In genomic region chr4:40144543-40144942, GRCm38 (mm10) we compare ENCODE assay signal across 8 mouse cellular contexts. TPM values are rescaled to one million over a fixed set of nuclear protein-coding genes. Genes with fewer than 3 reads are reported as not detected.
DNase-seq lines count a peak whose midpoint lies in the region; ATAC-seq and TF ChIP-seq lines count a peak whose summit lies in the region.

No protein-coding gene starts in this region.

- 0 out of 2 replicates have a peak overlapping the region, but pooled peaks have one; percentile 79 for H3K9ac ChIP-seq in intestine, embryonic 14.5 days (ENCODE audit: low read length)

- H3K36me3 ChIP-seq in heart, embryonic 10.5 days: 0 out of 2 replicates have a peak, but pooled peaks cover 3% of the 10 kb centered on the region
- no peaks in the 10 kb centered on the region for H3K36me3 ChIP-seq in intestine, embryonic 14.5 days (ENCODE audit: control insufficient read depth, insufficient read depth, low read length)
- peaks cover 7% of the 10 kb centered on the region for H3K36me3 ChIP-seq in myocyte (ENCODE audit: control insufficient read depth, insufficient read depth)

- peaks cover 57% of the 10 kb centered on the region for H3K79me2 ChIP-seq in myocyte (ENCODE audit: control insufficient read depth, insufficient read depth)

- H3ac ChIP-seq in myocyte (ENCODE audit: control insufficient read depth, insufficient read length): no peak overlapping the region

- DNase-seq in heart, embryonic 10.5 days (ENCODE audit: low spot score): no peak
- no peak for DNase-seq in heart, postnatal 4 days
- peak; percentile 24 for DNase-seq in embryo, embryonic 9.5 days (ENCODE audit: extremely low spot score)
- no peak for DNase-seq in intestine, embryonic 14.5 days (ENCODE audit: low spot score)
- DNase-seq in adrenal gland, adult 8-10 months: no peak
- DNase-seq in lung, postnatal 14 days: no peak
- no peak for DNase-seq in kidney, postnatal 25 days

- H3K4me3 ChIP-seq in heart, embryonic 10.5 days: peak overlapping the region; percentile 88
- peak overlapping the region; percentile 76 for H3K4me3 ChIP-seq in intestine, embryonic 14.5 days (ENCODE audit: low read depth, low read length)
- peak overlapping the region; percentile 54 for H3K4me3 ChIP-seq in myocyte

- H3K4me1 ChIP-seq in heart, embryonic 10.5 days: peaks cover 20% of the 10 kb centered on the region
- peaks cover 15% of the 10 kb centered on the region for H3K4me1 ChIP-seq in intestine, embryonic 14.5 days (replicated peaks; ENCODE audit: control insufficient read depth, insufficient read depth, low read length)

- TF ChIP-seq POLR2A in myocyte (IDR thresholded peaks at IDR 0.05; ENCODE audit: insufficient read length, low read depth): no peak

- no peaks in the 10 kb centered on the region for H3K27me3 ChIP-seq in heart, embryonic 10.5 days (ENCODE audit: insufficient read depth, poor library complexity, severe bottlenecking)
- H3K27me3 ChIP-seq in intestine, embryonic 14.5 days (replicated peaks; ENCODE audit: control insufficient read depth, insufficient read depth, low read length): no peaks in the 10 kb centered on the region
- H3K27me3 ChIP-seq in myocyte (ENCODE audit: control insufficient read depth, insufficient read depth, insufficient read length): no peaks in the 10 kb centered on the region

- peak overlapping the region; percentile 79 for H3K4me2 ChIP-seq in intestine, embryonic 14.5 days (ENCODE audit: low read length)
- H3K4me2 ChIP-seq in myocyte (ENCODE audit: low read depth): peak overlapping the region; percentile 88

- no peak overlapping the region for H3K27ac ChIP-seq in heart, embryonic 10.5 days
- no peak overlapping the region for H3K27ac ChIP-seq in intestine, embryonic 14.5 days (ENCODE audit: low read depth)

- 22% methylated on average over 1 of the region's 1 CpGs for WGBS in heart, embryonic 10.5 days
- 14% methylated on average over 1 of the region's 1 CpGs for WGBS in intestine, embryonic 14.5 days

- no peaks in the 10 kb centered on the region for H3K9me3 ChIP-seq in heart, embryonic 10.5 days
- H3K9me3 ChIP-seq in intestine, embryonic 14.5 days (ENCODE audit: control insufficient read depth, low read length): no peaks in the 10 kb centered on the region

- no peak for ATAC-seq in intestine, embryonic 14.5 days (replicated peaks; ENCODE audit: low FRiP score, low TSS enrichment, low read depth)

TF ChIP-seq in myocyte, 11 proteins besides CTCF, POLR2A, EP300 and RAD21:
- TF ChIP-seq MAX (IDR thresholded peaks at IDR 0.05; ENCODE audit: low read depth): no peak
- TF ChIP-seq USF1 (IDR thresholded peaks at IDR 0.05; ENCODE audit: low read depth): no peak
- TF ChIP-seq MYOG (IDR thresholded peaks at IDR 0.05; ENCODE audit: control insufficient read depth in 1 of 3, insufficient read depth in 1 of 3, insufficient read length in 2 of 3, low read depth in 2 of 3): no peak
- TF ChIP-seq POLR2AphosphoS2 (IDR thresholded peaks at IDR 0.05; ENCODE audit: insufficient read length, low read depth): no peak
- TF ChIP-seq MYOD1 (IDR thresholded peaks at IDR 0.05; ENCODE audit: control insufficient read depth in 1 of 3, insufficient read length in 2 of 3, low read depth in 2 of 3): no peak
- no peak for TF ChIP-seq SRF (IDR thresholded peaks at IDR 0.05; ENCODE audit: control insufficient read depth, insufficient read length, low read depth)
- TF ChIP-seq E2F4 (IDR thresholded peaks at IDR 0.05; ENCODE audit: insufficient read depth): no peak
- TF ChIP-seq CEBPB (IDR thresholded peaks at IDR 0.05; ENCODE audit: insufficient read depth, poor library complexity, severe bottlenecking): no peak
- TF ChIP-seq TCF3 (IDR thresholded peaks at IDR 0.05; ENCODE audit: insufficient read length, low read depth): no peak
- TF ChIP-seq TCF12 (IDR thresholded peaks at IDR 0.05; ENCODE audit: insufficient read depth, poor library complexity, severe bottlenecking): no peak
- TF ChIP-seq REST (IDR thresholded peaks at IDR 0.05; ENCODE audit: insufficient read depth, insufficient read length): no peak
TF ChIP-seq in myocyte: peak in this region for 0.

RNA-seq across cellular contexts. Expression of gene Aco1, which starts 1.7 kb away (rescaled TPM):
- 34.6 and 39.5 TPM in 2 replicates for polyA plus RNA-seq in heart, embryonic 10.5 days (2016; fragmentation: Nextera tagmentation; extraction: Ambion mirVana)
- 10 to 100 TPM; 42.6 to 43.5 TPM for total RNA-seq in heart, postnatal 4 days (2021)
- 62.7 and 65.2 TPM in 2 replicates for polyA plus RNA-seq in intestine, embryonic 14.5 days (2014; fragmentation: Nextera tagmentation; extraction: Ambion mirVana)
- 35.5 TPM for polyA plus RNA-seq in myocyte (2012; fragmentation: generic; extraction: Trizol)
- 100 to 1,000 TPM in 2 of 4 experiments, 10 to 100 TPM in 2; 76.7 to 161 (median 113) TPM for total RNA-seq in adrenal gland, adult 8-10 months (2022)
